10 mouse cellular contexts compared by ENCODE assay signal in genomic region chr17:25794998-25795397, GRCm38 (mm10). TPM values are rescaled to one million over a fixed set of nuclear protein-coding genes. Genes with fewer than 3 reads are reported as not detected.
DNase-seq lines count a peak whose midpoint lies in the region; ATAC-seq and TF ChIP-seq lines count a peak whose summit lies in the region.
"Had no signal": no experiment of that assay in that cellular context is flagged by ENCODE, and none has a peak within 500 bp of the region (broad histone marks: within the 10 kb centered on the region; RNA-seq: fewer than 3 reads in every experiment).

No protein-coding gene starts in this region.

- peaks cover 5% of the 10 kb centered on the region for H3K36me3 ChIP-seq in heart, embryonic 13.5 days
- no peaks in the 10 kb centered on the region for H3K36me3 ChIP-seq in hindbrain, embryonic 11.5 days (ENCODE audit: control insufficient read depth, insufficient read depth, low read length)
- H3K36me3 ChIP-seq in midbrain, embryonic 12.5 days: 0 out of 2 replicates have a peak, but pooled peaks cover 3% of the 10 kb centered on the region

- intact Hi-C loops in heart, postnatal 36 days (cut with DNase I): no loop called here
- intact Hi-C loops in left cerebral cortex, postnatal 36 days (cut with DNase I): loop anchor here (5.0 kb wide), 1 partner anchor 318 kb away; no protein-coding TSS in a partner anchor

- no peak overlapping the region for H3K4me3 ChIP-seq in heart, embryonic 13.5 days
- H3K4me3 ChIP-seq in cortical plate, adult 2 months (ENCODE audit: insufficient read depth, low read length): peak overlapping the region; percentile 17; the same call in 1 of the 2 replicates
- peak overlapping the region; percentile 80 for H3K4me3 ChIP-seq in hindbrain, embryonic 11.5 days (ENCODE audit: low read depth, low read length)
- peak overlapping the region; percentile 80 for H3K4me3 ChIP-seq in midbrain, embryonic 12.5 days

- no peaks in the 10 kb centered on the region for H3K9me3 ChIP-seq in heart, embryonic 13.5 days
- no peaks in the 10 kb centered on the region for H3K9me3 ChIP-seq in hindbrain, embryonic 11.5 days (ENCODE audit: control insufficient read depth, low read length)
- H3K9me3 ChIP-seq in midbrain, embryonic 12.5 days: no peaks in the 10 kb centered on the region

- peak overlapping the region; percentile 97 for H3K4me2 ChIP-seq in heart, embryonic 13.5 days
- peak overlapping the region; percentile 95 for H3K4me2 ChIP-seq in hindbrain, embryonic 11.5 days (replicated peaks; ENCODE audit: low read depth, low read length)
- peak overlapping the region; percentile 92 for H3K4me2 ChIP-seq in midbrain, embryonic 12.5 days (replicated peaks)

- no peak for TF ChIP-seq CTCF in cortical plate, adult 2 months (IDR thresholded peaks at IDR 0.05; ENCODE audit: extremely low read depth, insufficient read depth, low read length)

- no peak overlapping the region for H3K27ac ChIP-seq in heart, embryonic 13.5 days (replicated peaks)
- H3K27ac ChIP-seq in cortical plate, adult 2 months (ENCODE audit: insufficient read depth, low read length): peak overlapping the region; percentile 75
- peak overlapping the region; percentile 94 for H3K27ac ChIP-seq in hindbrain, embryonic 11.5 days (ENCODE audit: low read depth, low read length)
- peak overlapping the region; percentile 93 for H3K27ac ChIP-seq in midbrain, embryonic 12.5 days (replicated peaks)

- TF ChIP-seq POLR2A in cortical plate, adult 2 months (IDR thresholded peaks at IDR 0.05; ENCODE audit: extremely low read depth, insufficient read depth, low read length): no peak

- ATAC-seq in heart, embryonic 13.5 days (ENCODE audit: extremely low read depth, insufficient number of reproducible peaks, low FRiP score, low TSS enrichment): no peak
- no peak for ATAC-seq in hindbrain, embryonic 11.5 days (ENCODE audit: low FRiP score)
- ATAC-seq in midbrain, embryonic 12.5 days (ENCODE audit: low FRiP score, low read depth): no peak

- DNase-seq in heart, postnatal 36 days: no peak
- DNase-seq in hindbrain, embryonic 11.5 days (ENCODE audit: low spot score): no peak
- DNase-seq in adrenal gland, postnatal 25 days: no peak
- no peak for DNase-seq in left cerebral cortex, postnatal 36 days (ENCODE audit: low spot score in 2 of 2)
- DNase-seq in cerebellum, adult 8-10 months: no peak

- peak overlapping the region; percentile 85; the same call in 1 of the 2 replicates for H3K9ac ChIP-seq in heart, embryonic 13.5 days
- H3K9ac ChIP-seq in hindbrain, embryonic 11.5 days (ENCODE audit: low read depth, low read length): peak overlapping the region; percentile 82
- peak overlapping the region; percentile 75 for H3K9ac ChIP-seq in midbrain, embryonic 12.5 days (replicated peaks)

- no peaks in the 10 kb centered on the region for H3K27me3 ChIP-seq in heart, embryonic 13.5 days (replicated peaks)
- no peaks in the 10 kb centered on the region for H3K27me3 ChIP-seq in hindbrain, embryonic 11.5 days (ENCODE audit: control insufficient read depth, insufficient read depth, low read length)
- H3K27me3 ChIP-seq in midbrain, embryonic 12.5 days: no peaks in the 10 kb centered on the region

- 83% methylated on average over 17 of the region's 17 CpGs for WGBS in heart, embryonic 13.5 days
- WGBS in hindbrain, embryonic 11.5 days: 48% methylated on average over 17 of the region's 17 CpGs
- 52% methylated on average over 17 of the region's 17 CpGs for WGBS in midbrain, embryonic 12.5 days

- peaks cover 53% of the 10 kb centered on the region for H3K4me1 ChIP-seq in heart, embryonic 13.5 days
- H3K4me1 ChIP-seq in cortical plate, adult 2 months (ENCODE audit: control insufficient read depth, insufficient read depth, low read length): peaks cover 5% of the 10 kb centered on the region
- peaks cover 23% of the 10 kb centered on the region for H3K4me1 ChIP-seq in hindbrain, embryonic 11.5 days (replicated peaks; ENCODE audit: control insufficient read depth, insufficient read depth, low read length)
- peaks cover 64% of the 10 kb centered on the region for H3K4me1 ChIP-seq in midbrain, embryonic 12.5 days

RNA-seq across cellular contexts. Expression of gene AC134908.4, which starts 0.5 kb away (rescaled TPM):
- 0.84 TPM in 1 of 2 replicates, not detected in the other for polyA plus RNA-seq in heart, embryonic 13.5 days (2015; fragmentation: Nextera tagmentation; extraction: Ambion mirVana)
- under 1 TPM in 1 of 2 experiments, not detected in 1; 0.46 TPM for total RNA-seq in heart, postnatal 36 days (2021)
- polyA plus RNA-seq in cortical plate, adult 2 months (2012; rRNA removed): 2.3 and 4.0 TPM in 2 replicates
- 0.56 TPM in 1 of 2 replicates, not detected in the other for polyA plus RNA-seq in hindbrain, embryonic 11.5 days (2014; fragmentation: Nextera tagmentation; extraction: Ambion mirVana)
- polyA plus RNA-seq in midbrain, embryonic 12.5 days (2016; fragmentation: Nextera tagmentation; extraction: Ambion mirVana): not detected in 2 replicates
- not detected in 2 replicates for total RNA-seq in adrenal gland, postnatal 25 days (2021)
- total RNA-seq in left cerebral cortex, postnatal 36 days (2021): under 1 TPM in 1 of 2 experiments, not detected in 1; 0.52 TPM
- total RNA-seq: layer of hippocampus, postnatal 10 days had no signal

RNA-seq across cellular contexts. Expression of gene Metrn, which starts 1.9 kb away (rescaled TPM):
- polyA plus RNA-seq in heart, embryonic 13.5 days (2015; fragmentation: Nextera tagmentation; extraction: Ambion mirVana): 28.1 and 28.9 TPM in 2 replicates
- 10 to 100 TPM; 64.3 to 72.0 TPM for total RNA-seq in heart, postnatal 36 days (2021)
- polyA plus RNA-seq in cortical plate, adult 2 months (2012; rRNA removed): 134 and 141 TPM in 2 replicates
- polyA plus RNA-seq in hindbrain, embryonic 11.5 days (2014; fragmentation: Nextera tagmentation; extraction: Ambion mirVana): 16.9 and 24.1 TPM in 2 replicates
- 59.1 and 68.8 TPM in 2 replicates for polyA plus RNA-seq in midbrain, embryonic 12.5 days (2016; fragmentation: Nextera tagmentation; extraction: Ambion mirVana)
- total RNA-seq in adrenal gland, postnatal 25 days (2021): 22.1 and 25.5 TPM in 2 replicates
- total RNA-seq in left cerebral cortex, postnatal 36 days (2021): 10 to 100 TPM; 80.7 to 96.2 TPM

RNA-seq across cellular contexts. Expression of gene Fam173a, which starts 2.3 kb away (rescaled TPM):
- polyA plus RNA-seq in heart, embryonic 13.5 days (2015; fragmentation: Nextera tagmentation; extraction: Ambion mirVana): 62.2 and 69.9 TPM in 2 replicates
- 10 to 100 TPM; 39.2 to 39.7 TPM for total RNA-seq in heart, postnatal 36 days (2021)
- polyA plus RNA-seq in cortical plate, adult 2 months (2012; rRNA removed): 152 and 159 TPM in 2 replicates
- polyA plus RNA-seq in hindbrain, embryonic 11.5 days (2014; fragmentation: Nextera tagmentation; extraction: Ambion mirVana): 64.8 and 70.9 TPM in 2 replicates
- 81.8 and 86.1 TPM in 2 replicates for polyA plus RNA-seq in midbrain, embryonic 12.5 days (2016; fragmentation: Nextera tagmentation; extraction: Ambion mirVana)
- total RNA-seq in adrenal gland, postnatal 25 days (2021): 84.7 and 102 TPM in 2 replicates
- 10 to 100 TPM; 81.2 to 81.7 TPM for total RNA-seq in left cerebral cortex, postnatal 36 days (2021)

RNA-seq across cellular contexts. Expression of gene Ccdc78, which starts 8.6 kb away (rescaled TPM):
- polyA plus RNA-seq in heart, embryonic 13.5 days (2015; fragmentation: Nextera tagmentation; extraction: Ambion mirVana): 0.09 and 0.17 TPM in 2 replicates
- not detected for total RNA-seq in heart, postnatal 36 days (2021)
- 0.17 and 0.52 TPM in 2 replicates for polyA plus RNA-seq in cortical plate, adult 2 months (2012; rRNA removed)
- polyA plus RNA-seq in hindbrain, embryonic 11.5 days (2014; fragmentation: Nextera tagmentation; extraction: Ambion mirVana): 0.42 TPM in 1 of 2 replicates, not detected in the other
- polyA plus RNA-seq in midbrain, embryonic 12.5 days (2016; fragmentation: Nextera tagmentation; extraction: Ambion mirVana): 0.40 and 0.68 TPM in 2 replicates
- not detected in 2 replicates for total RNA-seq in adrenal gland, postnatal 25 days (2021)
- total RNA-seq in left cerebral cortex, postnatal 36 days (2021): not detected
- total RNA-seq: gastrocnemius, postnatal 4 days had no signal

RNA-seq across cellular contexts. Expression of gene Haghl, which starts 9.5 kb away (rescaled TPM):
- polyA plus RNA-seq in heart, embryonic 13.5 days (2015; fragmentation: Nextera tagmentation; extraction: Ambion mirVana): 50.2 and 51.3 TPM in 2 replicates
- total RNA-seq in heart, postnatal 36 days (2021): 10 to 100 TPM; 10.7 to 11.4 TPM
- polyA plus RNA-seq in cortical plate, adult 2 months (2012; rRNA removed): 230 and 253 TPM in 2 replicates
- polyA plus RNA-seq in hindbrain, embryonic 11.5 days (2014; fragmentation: Nextera tagmentation; extraction: Ambion mirVana): 63.6 and 70.3 TPM in 2 replicates
- polyA plus RNA-seq in midbrain, embryonic 12.5 days (2016; fragmentation: Nextera tagmentation; extraction: Ambion mirVana): 114 and 116 TPM in 2 replicates
- total RNA-seq in adrenal gland, postnatal 25 days (2021): 22.6 and 43.5 TPM in 2 replicates
- 100 to 1,000 TPM; 114 to 117 TPM for total RNA-seq in left cerebral cortex, postnatal 36 days (2021)
